Mouse (Mus musculus): Measurements from ENCODE around the gene Olfr1211.

The Olfr1211 gene

GRCm38 (mm10) chr2:88938011-88938410 is at the start of gene Olfr1211:
Gene Olfr1211 (minus strand): TSS chr2:88938111.
- DNase-seq (ENCODE audit: low read depth, low spot score): no peak

DNA sequence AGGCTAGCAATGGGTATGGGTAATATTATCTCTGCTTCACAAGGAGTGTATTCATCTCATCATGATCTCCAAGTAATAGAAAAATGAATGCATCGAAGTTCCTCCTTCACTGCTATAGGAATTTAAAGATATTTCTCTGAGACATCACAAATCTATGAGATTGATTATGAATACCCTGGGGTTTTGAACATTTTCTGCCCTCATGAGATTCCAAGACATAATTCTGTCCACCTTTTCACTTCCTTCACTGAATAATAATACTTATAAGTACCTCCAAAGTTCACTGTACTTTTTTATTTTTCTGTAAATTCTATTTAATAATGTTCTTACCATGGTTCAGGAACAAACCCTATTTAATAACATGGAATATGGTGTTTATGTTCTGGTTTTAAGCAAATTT is 42.3 kb upstream of the Olfr1211 start, which contains the start of gene Gm13762:
Gene Gm13762, minus strand, starts transcription at position 101 of the 400 bp plus-strand sequence.
- no peak for DNase-seq (ENCODE audit: low read depth, low spot score)

- no peak for DNase-seq (ENCODE audit: low read depth, low spot score)
Observed at GRCm38 (mm10) chr2:88953669-88954068, 15.8 kb upstream of the Olfr1211 start, which contains the start of gene Olfr1212. Gene Olfr1212 (plus strand): TSS chr2:88953969.

DNA sequence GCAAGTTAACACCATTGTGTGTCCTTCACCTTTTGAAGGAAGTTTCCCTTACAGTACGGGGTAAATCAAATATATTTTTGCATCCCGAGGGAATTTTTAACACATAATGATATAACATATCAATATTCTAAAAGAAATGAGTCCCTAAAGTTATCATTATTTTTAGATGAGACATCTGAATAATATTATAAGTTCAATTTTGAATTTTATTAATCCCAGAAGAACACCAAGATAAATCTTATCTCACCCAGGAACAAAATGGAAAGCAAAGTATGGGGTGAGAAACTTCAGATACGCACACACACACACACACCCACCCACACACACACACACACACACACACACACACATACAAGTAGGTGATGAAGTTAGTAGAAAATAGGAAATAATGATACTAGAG is 22.9 kb downstream of the Olfr1211 start, which contains the start of gene Olfr1209:
Gene Olfr1209, minus strand, starts transcription at position 101 of the 400 bp plus-strand sequence.
- DNase-seq (ENCODE audit: low read depth, low spot score): no peak

- DNase-seq (ENCODE audit: low read depth, low spot score): no peak
Observed at GRCm38 (mm10) chr2:88902211-88902610, 35.7 kb downstream of the Olfr1211 start, which contains the start of gene Olfr1208. Gene Olfr1208 (minus strand): TSS chr2:88902311.
